ENCODE assay signal across 10 mouse cellular contexts in the genomic region with DNA sequence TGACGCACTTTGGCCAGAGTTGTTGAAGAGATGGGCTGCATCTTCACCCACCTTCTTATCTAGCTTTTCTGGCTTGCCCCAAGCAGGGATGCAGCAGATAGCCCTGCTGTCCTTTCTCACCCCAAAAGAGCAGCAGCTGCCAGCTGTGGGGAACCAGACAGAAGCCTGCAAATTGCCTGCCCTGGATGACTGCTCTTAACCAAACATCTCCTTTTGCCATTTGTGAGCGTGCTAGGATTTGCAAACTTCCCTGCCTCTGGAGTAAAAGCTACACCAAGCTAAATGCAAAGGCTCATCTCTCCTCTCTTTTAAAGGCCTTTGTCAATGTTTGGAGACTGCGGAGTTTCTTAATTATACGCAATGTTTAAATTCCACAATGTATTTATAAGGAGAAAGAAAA.
A peak's percentile ranks its signal among the peaks of the same experiment; 100 is the strongest.
DNase-seq lines count a peak whose midpoint lies in the region; ATAC-seq and TF ChIP-seq lines count a peak whose summit lies in the region.
"Had no signal": no experiment of that assay in that cellular context is flagged by ENCODE, and none has a peak within 500 bp of the region (broad histone marks: within the 10 kb centered on the region; RNA-seq: fewer than 3 reads in every experiment).

No protein-coding gene starts in this region.

- H3K27ac ChIP-seq in heart, embryonic 15.5 days = peak overlapping the region; percentile 91
- peak overlapping the region; percentile 40; the same call in 1 of the 2 replicates for H3K27ac ChIP-seq in embryonic facial prominence, embryonic 10.5 days (replicated peaks)
- no peak overlapping the region for H3K27ac ChIP-seq in liver, embryonic 14.5 days

- no peaks in the 10 kb centered on the region for H3K36me3 ChIP-seq in heart, embryonic 15.5 days
- 0 out of 2 replicates have a peak, but pooled peaks cover 6% of the 10 kb centered on the region for H3K36me3 ChIP-seq in embryonic facial prominence, embryonic 10.5 days (replicated peaks)
- no peaks in the 10 kb centered on the region for H3K36me3 ChIP-seq in liver, embryonic 14.5 days (replicated peaks; ENCODE audit: control insufficient read depth, insufficient read depth, low read depth)
- H3K36me3 ChIP-seq: G1E had no signal

- ATAC-seq in heart, embryonic 15.5 days (replicated peaks; ENCODE audit: insufficient number of reproducible peaks, insufficient read depth, low FRiP score, low read depth) = no peak
- ATAC-seq in liver, embryonic 14.5 days (ENCODE audit: insufficient read depth) = no peak

- no peaks in the 10 kb centered on the region for H3K27me3 ChIP-seq in heart, embryonic 15.5 days
- H3K27me3 ChIP-seq in embryonic facial prominence, embryonic 10.5 days (replicated peaks; ENCODE audit: low read depth, poor library complexity, severe bottlenecking) = peaks cover 17% of the 10 kb centered on the region
- H3K27me3 ChIP-seq in liver, embryonic 14.5 days (ENCODE audit: control insufficient read depth, insufficient read depth, low read length) = peaks cover 25% of the 10 kb centered on the region

- peak overlapping the region; percentile 72 for H3K4me3 ChIP-seq in heart, embryonic 15.5 days
- peak overlapping the region; percentile 71 for H3K4me3 ChIP-seq in embryonic facial prominence, embryonic 10.5 days
- H3K4me3 ChIP-seq in liver, embryonic 14.5 days (ENCODE audit: insufficient read depth in 1 of 2, low read depth in 2 of 2, low read length in 2 of 2) = no peak overlapping the region

- H3K9ac ChIP-seq in heart, embryonic 15.5 days = peak overlapping the region; percentile 80
- no peak overlapping the region for H3K9ac ChIP-seq in liver, embryonic 14.5 days (replicated peaks)

- TF ChIP-seq CTCF in liver, embryonic 14.5 days (IDR thresholded peaks at IDR 0.05; ENCODE audit: low read depth) = no peak

- DNase-seq in heart, adult 9 months (ENCODE audit: low spot score in 2 of 2) = no peak
- DNase-seq in embryonic facial prominence, embryonic 10.5 days (ENCODE audit: low spot score) = peak; percentile 17
- DNase-seq in heart, postnatal 4 days = peak; percentile 21
- DNase-seq in liver, embryonic 14.5 days (ENCODE audit: low read depth in 3 of 3, low spot score in 3 of 3) = no peak
- DNase-seq in ovary, postnatal 36 days (ENCODE audit: low spot score) = no peak
- no peak for DNase-seq in B cell, adult 2 months
- no peak for DNase-seq in adrenal gland, postnatal 25 days
- DNase-seq: cerebellum, postnatal 10 days had no signal

- peaks cover 49% of the 10 kb centered on the region for H3K4me1 ChIP-seq in heart, embryonic 15.5 days (replicated peaks)
- peaks cover 51% of the 10 kb centered on the region for H3K4me1 ChIP-seq in embryonic facial prominence, embryonic 10.5 days
- peaks cover 0 to 12% of the 10 kb centered on the region in 2 experiments; a peak in 2 of 4 replicates for H3K4me1 ChIP-seq in liver, embryonic 14.5 days (replicated peaks; ENCODE audit: control insufficient read depth in 2 of 2, insufficient read depth in 2 of 2, low read length in 1 of 2)

- TF ChIP-seq EP300 in liver, embryonic 14.5 days (IDR thresholded peaks at IDR 0.05; ENCODE audit: low read depth) = no peak

- no peaks in the 10 kb centered on the region for H3K9me3 ChIP-seq in heart, embryonic 15.5 days (replicated peaks)
- no peaks in the 10 kb centered on the region for H3K9me3 ChIP-seq in embryonic facial prominence, embryonic 10.5 days
- H3K9me3 ChIP-seq in liver, embryonic 14.5 days (ENCODE audit: control insufficient read depth, low read length) = no peaks in the 10 kb centered on the region

- H3K4me2 ChIP-seq in heart, embryonic 15.5 days = peak overlapping the region; percentile 81
- peak overlapping the region; percentile 48 for H3K4me2 ChIP-seq in liver, embryonic 14.5 days (ENCODE audit: low read depth)

- WGBS in heart, embryonic 15.5 days = 41% methylated on average over 4 of the region's 4 CpGs
- 69% methylated on average over 4 of the region's 4 CpGs for WGBS in embryonic facial prominence, embryonic 10.5 days
- WGBS in liver, embryonic 14.5 days (ENCODE audit: insufficient replicate concordance) = 53% methylated on average over 4 of the region's 4 CpGs

Comparison
In these comparisons a context has a peak if more than half of its experiments do, and no peak if none do; other contexts are left out.
1. DNase-seq: peak in embryonic facial prominence, embryonic 10.5 days (single experiment) and heart, postnatal 4 days (single experiment); none in heart, adult 9 months (0 of 2), liver, embryonic 14.5 days (0 of 3), ovary, postnatal 36 days (single experiment), B cell, adult 2 months (0 of 2) and adrenal gland, postnatal 25 days (single experiment).
2. H3K4me3 ChIP-seq: peak in heart, embryonic 15.5 days (single experiment) and embryonic facial prominence, embryonic 10.5 days (single experiment); none in liver, embryonic 14.5 days (0 of 2).